Mouse (Mus musculus): ENCODE measurements around the gene Stard7.

DNA sequence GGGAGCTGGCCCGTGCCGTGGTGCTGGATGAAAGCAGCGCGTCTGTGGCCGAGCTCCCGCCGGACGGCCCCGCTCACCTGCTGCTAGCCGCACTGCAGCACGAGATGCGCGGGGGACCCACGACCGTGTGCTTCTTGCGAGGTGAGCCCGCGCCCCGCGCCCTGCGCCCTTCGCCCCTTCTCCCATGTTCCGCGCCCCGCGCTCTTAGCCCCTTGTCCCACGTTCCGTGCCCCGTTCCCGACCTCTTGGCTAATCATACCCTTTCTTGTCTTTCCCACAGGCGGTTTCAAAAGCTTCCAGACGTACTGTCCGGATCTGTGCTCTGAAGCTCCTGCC lies 66.4 kb downstream of the Stard7 start:
- no peak for TF ChIP-seq CTCF (IDR thresholded peaks at IDR 0.05; ENCODE audit: control insufficient read depth, insufficient read depth, low read length)
- no peak for TF ChIP-seq POLR2A (IDR thresholded peaks at IDR 0.05; ENCODE audit: borderline replicate concordance, control insufficient read depth, low read depth, low read length)
